16 mouse cellular contexts compared by ENCODE assay signal in the genomic region with DNA sequence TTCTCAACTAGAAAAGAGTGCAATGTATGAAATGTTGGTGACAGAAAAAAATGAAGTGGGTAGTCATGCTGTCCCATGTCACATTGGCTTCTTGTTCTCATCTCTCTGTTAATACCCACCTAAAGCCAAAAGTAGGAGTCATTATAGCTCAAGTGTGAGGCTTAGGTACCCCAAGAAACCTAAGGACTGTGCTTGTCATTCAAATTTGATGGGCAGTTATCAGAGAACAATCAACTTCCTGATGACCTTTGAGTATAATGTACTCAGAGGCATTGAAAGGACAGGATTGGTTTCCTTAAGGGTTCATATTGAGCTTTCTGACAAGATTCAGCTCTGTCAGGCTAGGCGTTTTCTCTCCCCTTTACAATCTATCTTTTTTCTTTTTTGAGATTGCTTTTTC.
"Had no signal": no experiment of that assay in that cellular context is flagged by ENCODE, and none has a peak within 500 bp of the region (broad histone marks: within the 10 kb centered on the region; RNA-seq: fewer than 3 reads in every experiment).

No protein-coding gene starts in this region.

- H3K4me2 ChIP-seq: liver, embryonic 13.5 days; liver, embryonic 15.5 days; lung, embryonic 14.5 days; midbrain, embryonic 12.5 days; midbrain, embryonic 15.5 days; neural tube, embryonic 12.5 days had no signal

- H3K27me3 ChIP-seq: liver, embryonic 13.5 days; liver, embryonic 15.5 days; megakaryocyte, embryonic 14.5 days; midbrain, embryonic 12.5 days; midbrain, embryonic 15.5 days; neural tube, embryonic 12.5 days had no signal

- H3K27ac ChIP-seq: liver, embryonic 13.5 days; liver, embryonic 15.5 days; macrophage; midbrain, embryonic 12.5 days; midbrain, embryonic 15.5 days; neural tube, embryonic 12.5 days had no signal

- ATAC-seq: liver, postnatal 0 days; midbrain, embryonic 15.5 days had no signal

- H3K4me3 ChIP-seq: liver, embryonic 13.5 days; liver, embryonic 15.5 days; megakaryocyte, embryonic 14.5 days; midbrain, embryonic 12.5 days; midbrain, embryonic 15.5 days; neural tube, embryonic 12.5 days had no signal

- DNase-seq: liver, embryonic 13.5 days; liver, postnatal 0 days; lung, embryonic 14.5 days; lung, postnatal 10 days; lung, postnatal 36 days; right cerebral cortex, postnatal 14 days; spleen, adult 18-20 months; thymus, adult 18-20 months; thymus, postnatal 14 days; thymus, postnatal 36 days had no signal

- H3K9me3 ChIP-seq: liver, embryonic 13.5 days; liver, embryonic 15.5 days; megakaryocyte, embryonic 14.5 days; midbrain, embryonic 12.5 days; midbrain, embryonic 15.5 days; neural tube, embryonic 12.5 days had no signal

- H3K4me1 ChIP-seq: liver, embryonic 13.5 days; liver, embryonic 15.5 days; midbrain, embryonic 12.5 days; midbrain, embryonic 15.5 days; neural tube, embryonic 12.5 days had no signal

- H3K9ac ChIP-seq: liver, embryonic 13.5 days; liver, embryonic 15.5 days; liver, postnatal 0 days; lung, embryonic 14.5 days; midbrain, embryonic 12.5 days; midbrain, embryonic 15.5 days; neural tube, embryonic 12.5 days had no signal

- H3K36me3 ChIP-seq: liver, embryonic 13.5 days; liver, embryonic 15.5 days; midbrain, embryonic 12.5 days; midbrain, embryonic 15.5 days; neural tube, embryonic 12.5 days had no signal
